Mouse (Mus musculus): ENCODE measurements around the gene Ccpg1os. TPM values are rescaled to one million over a fixed set of nuclear protein-coding genes. Genes with fewer than 3 reads are reported as not detected.

The Ccpg1os gene
- total and polyA plus RNA-seq, 3 experiments, result 2.3 to 4.6 TPM; not detected in 1

DNA sequence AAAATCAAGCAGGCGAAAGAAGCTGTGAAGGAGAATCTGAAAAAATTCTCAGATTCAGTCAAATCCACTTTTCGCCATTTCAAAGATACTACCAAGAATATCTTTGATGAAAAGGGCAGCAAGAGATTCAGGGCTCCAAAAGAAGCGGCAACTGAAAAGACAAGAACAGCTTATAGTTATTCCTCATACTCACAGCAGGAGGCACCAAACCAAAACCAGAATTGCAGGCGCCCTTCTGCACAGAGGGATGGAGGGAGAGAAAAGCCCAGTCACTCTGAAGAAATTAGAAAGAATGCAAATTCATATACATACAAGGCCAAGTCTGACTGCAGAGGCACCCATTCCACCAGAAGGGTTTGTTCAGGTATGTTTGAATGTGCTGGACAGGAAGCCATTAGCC, 27.4 kb upstream of the Ccpg1os start:
- DNase-seq (ENCODE audit: low read depth, low spot score), result peak; percentile 9
- H3K36me3 ChIP-seq (ENCODE audit: control insufficient read depth in 1 of 2, insufficient read depth in 2 of 2, low read length in 2 of 2), result no peaks in the 10 kb centered on the region; a peak in 2 of 4 replicates
- H3K9me3 ChIP-seq (replicated peaks; ENCODE audit: insufficient read depth, low read length), result no peaks in the 10 kb centered on the region
- no peak overlapping the region for H3K27ac ChIP-seq (ENCODE audit: control insufficient read depth, low read depth, low read length)
- no peaks in the 10 kb centered on the region for H3K79me2 ChIP-seq (ENCODE audit: control insufficient read depth, insufficient read depth, low read length, poor library complexity)
- H3K4me3 ChIP-seq (ENCODE audit: control insufficient read depth in 1 of 2, insufficient read depth in 1 of 2, low read depth in 2 of 2, low read length in 2 of 2), result no peak overlapping the region
- H3K27me3 ChIP-seq (ENCODE audit: control insufficient read depth in 1 of 2, insufficient read depth in 2 of 2, low read length in 2 of 2), result no peaks in the 10 kb centered on the region
- TF ChIP-seq E2F4 (IDR thresholded peaks at IDR 0.05; ENCODE audit: borderline replicate concordance, low read depth, low read length) (no peak), USF2 (IDR thresholded peaks at IDR 0.05; ENCODE audit: borderline replicate concordance in 1 of 2, insufficient read depth in 1 of 2, low read depth in 1 of 2, low read length in 2 of 2) (no peak), CTCF (IDR thresholded peaks at IDR 0.05 in 2 of 3, conservative IDR thresholded peaks at IDR 0.05 in 1 of 3; ENCODE audit: control insufficient read depth in 1 of 3, insufficient read depth in 1 of 3, low read depth in 2 of 3, low read length in 3 of 3, poor library complexity in 1 of 3, severe bottlenecking in 1 of 3) (peak in 1 of 3 experiments; percentile 27; a peak in 2 of 6 replicates), BHLHE40 (IDR thresholded peaks at IDR 0.05; ENCODE audit: borderline replicate concordance, low read depth, low read length) (no peak), USF1 (IDR thresholded peaks at IDR 0.05; ENCODE audit: low read depth, low read length) (no peak), NRF1 (IDR thresholded peaks at IDR 0.05; ENCODE audit: insufficient read depth, low read depth, low read length, poor library complexity, severe bottlenecking) (no peak), TAL1 (IDR thresholded peaks at IDR 0.05; ENCODE audit: low read length) (no peak), ZKSCAN1 (IDR thresholded peaks at IDR 0.05; ENCODE audit: low read depth, low read length) (no peak), CHD2 (IDR thresholded peaks at IDR 0.05; ENCODE audit: low read length) (no peak), CHD1 (IDR thresholded peaks at IDR 0.05; ENCODE audit: low read depth, low read length) (no peak), KAT2A (conservative IDR thresholded peaks at IDR 0.05; ENCODE audit: low read depth, low read length) (no peak), MEF2A (IDR thresholded peaks at IDR 0.05; ENCODE audit: extremely low read depth, insufficient replicate concordance, low read depth, low read length, poor library complexity, severe bottlenecking) (no peak), JUND (IDR thresholded peaks at IDR 0.05; ENCODE audit: low read depth, low read length) (no peak), NELFE (IDR thresholded peaks at IDR 0.05; ENCODE audit: low read depth, low read length) (no peak), SMC3 (IDR thresholded peaks at IDR 0.05; ENCODE audit: low read depth, low read length) (peak; percentile 35)
- no peak overlapping the region for H3K9ac ChIP-seq (ENCODE audit: control insufficient read depth, low read depth, low read length, poor library complexity, severe bottlenecking)
- H3K4me1 ChIP-seq (ENCODE audit: control insufficient read depth in 1 of 2, insufficient read depth in 2 of 2, low read length in 2 of 2), result no peaks in the 10 kb centered on the region; a peak in 1 of 4 replicates

DNA sequence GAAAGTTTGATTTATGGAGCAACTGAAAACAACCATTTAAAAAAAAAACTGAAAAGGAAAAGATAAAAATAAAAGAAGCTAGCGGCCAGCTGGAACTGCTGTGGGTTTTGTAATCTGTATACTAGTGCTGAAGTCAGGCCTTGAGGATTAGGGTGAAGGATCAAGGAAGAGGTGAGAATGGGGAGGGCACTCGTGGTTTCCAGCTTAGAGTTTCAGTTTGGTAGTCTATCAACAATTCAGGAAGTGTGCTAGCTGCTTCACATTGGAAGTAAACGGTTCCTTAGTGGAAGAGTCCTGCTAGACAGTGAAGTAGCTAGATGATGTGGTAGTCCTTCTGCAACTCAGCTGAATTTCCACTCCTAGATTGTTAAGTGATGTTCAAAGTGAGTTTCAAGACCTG, 23.2 kb upstream of the Ccpg1os start:
- DNase-seq (ENCODE audit: low read depth, low spot score), result peak; percentile 17
- no peak for TF ChIP-seq TCF12 (IDR thresholded peaks at IDR 0.05; ENCODE audit: low read depth, low read length)
- H3K36me3 ChIP-seq (ENCODE audit: control insufficient read depth in 1 of 2, insufficient read depth in 2 of 2, low read length in 2 of 2), result no peaks in the 10 kb centered on the region; a peak in 1 of 4 replicates
- H3K79me2 ChIP-seq (ENCODE audit: control insufficient read depth, insufficient read depth, low read length, poor library complexity), result no peaks in the 10 kb centered on the region
- no peak overlapping the region for H3K9ac ChIP-seq (ENCODE audit: control insufficient read depth, low read depth, low read length, poor library complexity, severe bottlenecking)
- H3K4me1 ChIP-seq (ENCODE audit: control insufficient read depth in 1 of 2, insufficient read depth in 2 of 2, low read length in 2 of 2), result no peaks in the 10 kb centered on the region; a peak in 1 of 4 replicates
- H3K27ac ChIP-seq (ENCODE audit: control insufficient read depth, low read depth, low read length), result no peak overlapping the region
- no peaks in the 10 kb centered on the region for H3K9me3 ChIP-seq (replicated peaks; ENCODE audit: insufficient read depth, low read length)
- no peaks in the 10 kb centered on the region for H3K27me3 ChIP-seq (ENCODE audit: control insufficient read depth in 1 of 2, insufficient read depth in 2 of 2, low read length in 2 of 2)
- no peak overlapping the region for H3K4me3 ChIP-seq (ENCODE audit: control insufficient read depth in 1 of 2, insufficient read depth in 1 of 2, low read depth in 2 of 2, low read length in 2 of 2)

All from MEL (cell line).